In genomic region chr4:41028272-41028671, GRCm38 (mm10) we compare ENCODE assay signal across 12 mouse cellular contexts. TPM values are rescaled to one million over a fixed set of nuclear protein-coding genes. Genes with fewer than 3 reads are reported as not detected.
DNase-seq lines count a peak whose midpoint lies in the region; ATAC-seq and TF ChIP-seq lines count a peak whose summit lies in the region.
"Had no signal": no experiment of that assay in that cellular context is flagged by ENCODE, and none has a peak within 500 bp of the region (broad histone marks: within the 10 kb centered on the region; RNA-seq: fewer than 3 reads in every experiment).

No protein-coding gene starts in this region.

- no peaks in the 10 kb centered on the region for H3K27me3 ChIP-seq in kidney, embryonic 16.5 days (ENCODE audit: insufficient read depth, low read length)
- H3K27me3 ChIP-seq: liver, embryonic 15.5 days; midbrain, embryonic 12.5 days had no signal

- intact Hi-C loops in left cerebral cortex, adult 2 months (cut with DNase I): loop anchor here (5.0 kb wide), 1 partner anchor 146 kb away; no protein-coding TSS in a partner anchor

- no peak for TF ChIP-seq POLR2A in cortical plate, adult 2 months (IDR thresholded peaks at IDR 0.05; ENCODE audit: extremely low read depth, insufficient read depth, low read length)

- in situ Hi-C loops in ES-E14 (cut with MboI; ENCODE audit: low sequenced_read_pairs in 2 of 2, unreplicated experiment in 2 of 2): no loop called here

- no peak overlapping the region for H3K4me2 ChIP-seq in kidney, embryonic 16.5 days (replicated peaks; ENCODE audit: low read depth, low read length)
- H3K4me2 ChIP-seq: liver, embryonic 15.5 days; midbrain, embryonic 12.5 days had no signal

- no peak overlapping the region for H3K4me3 ChIP-seq in left cerebral cortex, adult 2 months
- H3K4me3 ChIP-seq in ES-E14 (ENCODE audit: insufficient read depth in 1 of 2, low read depth in 1 of 2, low read length in 2 of 2, poor library complexity in 1 of 2, severe bottlenecking in 1 of 2): no peak overlapping the region
- no peak overlapping the region for H3K4me3 ChIP-seq in cortical plate, adult 2 months (ENCODE audit: insufficient read depth, low read length)
- H3K4me3 ChIP-seq in kidney, embryonic 16.5 days (ENCODE audit: low read length): no peak overlapping the region
- H3K4me3 ChIP-seq: forebrain, embryonic 10.5 days; liver, embryonic 15.5 days; midbrain, embryonic 12.5 days had no signal

- peak; percentile 40 for TF ChIP-seq CTCF in left cerebral cortex, adult 2 months (IDR thresholded peaks at IDR 0.05)
- peak; percentile 14; the same call in 1 of the 2 replicates for TF ChIP-seq CTCF in cortical plate, adult 2 months (IDR thresholded peaks at IDR 0.05; ENCODE audit: extremely low read depth, insufficient read depth, low read length)

- H3K36me3 ChIP-seq in ES-E14 (ENCODE audit: control insufficient read depth, insufficient read depth, low read length, poor library complexity, severe bottlenecking): peaks cover 20% of the 10 kb centered on the region
- H3K36me3 ChIP-seq in kidney, embryonic 16.5 days (ENCODE audit: insufficient read depth, low read length): peaks cover 24% of the 10 kb centered on the region

- no peak overlapping the region for H3K9ac ChIP-seq in ES-E14 (ENCODE audit: insufficient read depth, low read depth, low read length, poor library complexity, severe bottlenecking)
- no peak overlapping the region for H3K9ac ChIP-seq in kidney, embryonic 16.5 days (replicated peaks; ENCODE audit: low read length)
- H3K9ac ChIP-seq: liver, embryonic 15.5 days; midbrain, embryonic 12.5 days had no signal

- ATAC-seq in CD4-positive, CD25-positive, alpha-beta regulatory T cell, adult 4 months: no peak
- no peak for ATAC-seq in kidney, embryonic 16.5 days (ENCODE audit: low FRiP score, low TSS enrichment)

- peaks cover 0 to 25% of the 10 kb centered on the region in 2 experiments; a peak in 2 of 4 replicates for H3K4me1 ChIP-seq in ES-E14 (ENCODE audit: control insufficient read depth in 2 of 2, insufficient read depth in 2 of 2, low read length in 2 of 2, poor library complexity in 1 of 2)
- no peaks in the 10 kb centered on the region for H3K4me1 ChIP-seq in cortical plate, adult 2 months (ENCODE audit: control insufficient read depth, insufficient read depth, low read length)
- H3K4me1 ChIP-seq in kidney, embryonic 16.5 days (ENCODE audit: insufficient read depth, low read length): no peaks in the 10 kb centered on the region
- H3K4me1 ChIP-seq: midbrain, embryonic 12.5 days had no signal

- H3K27ac ChIP-seq in left cerebral cortex, adult 2 months: no peak overlapping the region
- no peak overlapping the region for H3K27ac ChIP-seq in ES-E14 (ENCODE audit: insufficient read depth, low read depth, low read length, poor library complexity, severe bottlenecking)
- H3K27ac ChIP-seq in cortical plate, adult 2 months (ENCODE audit: insufficient read depth, low read length): no peak overlapping the region
- H3K27ac ChIP-seq in kidney, embryonic 16.5 days (ENCODE audit: low read length): no peak overlapping the region
- H3K27ac ChIP-seq: forebrain, embryonic 10.5 days; liver, embryonic 15.5 days; midbrain, embryonic 12.5 days had no signal

- 80% methylated on average over 4 of the region's 4 CpGs for WGBS in kidney, embryonic 16.5 days

- H3K9me3 ChIP-seq in ES-E14 (ENCODE audit: control insufficient read depth, insufficient read depth, low read depth, low read length): no peaks in the 10 kb centered on the region
- H3K9me3 ChIP-seq in kidney, embryonic 16.5 days (ENCODE audit: low read length): no peaks in the 10 kb centered on the region
- H3K9me3 ChIP-seq: forebrain, embryonic 10.5 days; liver, embryonic 15.5 days; midbrain, embryonic 12.5 days had no signal

- DNase-seq in CD4-positive, CD25-positive, alpha-beta regulatory T cell, adult 2 months (ENCODE audit: low read depth, low spot score): peak; percentile 40
- no peak for DNase-seq in left cerebral cortex, adult 2 months (ENCODE audit: extremely low spot score in 1 of 2, low spot score in 2 of 2)
- DNase-seq in left cerebral cortex, adult 9 months (ENCODE audit: low spot score in 2 of 2): no peak
- peak; percentile 36 for DNase-seq in ES-E14 (ENCODE audit: low read depth, low spot score)
- no peak for DNase-seq in spleen, adult 18-20 months
- DNase-seq: cerebellum, adult 9-11 months had no signal

TF ChIP-seq in ES-E14, 5 proteins besides CTCF, POLR2A, EP300 and RAD21:
- no peak for TF ChIP-seq MAFK (IDR thresholded peaks at IDR 0.05; ENCODE audit: insufficient read depth, low read depth, low read length)
- TF ChIP-seq ZC3H11A (IDR thresholded peaks at IDR 0.05; ENCODE audit: borderline replicate concordance, low read depth, low read length): no peak
- TF ChIP-seq CHD2 (IDR thresholded peaks at IDR 0.05; ENCODE audit: low read depth, low read length): no peak
- TF ChIP-seq HCFC1 (IDR thresholded peaks at IDR 0.05; ENCODE audit: borderline replicate concordance, insufficient read depth, low read length): no peak
- TF ChIP-seq ZNF384 (IDR thresholded peaks at IDR 0.05; ENCODE audit: low read depth, low read length): no peak

RNA-seq across cellular contexts. Expression of gene Aqp7, which starts 19.7 kb away (rescaled TPM):
- polyA plus RNA-seq in CD4-positive, CD25-positive, alpha-beta regulatory T cell, adult 4 months (2017; shearing (Covaris generic)): not detected
- total RNA-seq in left cerebral cortex, adult 2 months (2021): not detected
- total RNA-seq in ES-E14 (2012; rRNA removed): 0.11 TPM in 1 of 2 replicates, not detected in the other
- not detected in 2 replicates for polyA plus RNA-seq in cortical plate, adult 2 months (2012; rRNA removed)
- 1.2 and 2.4 TPM in 2 replicates for polyA plus RNA-seq in kidney, embryonic 16.5 days (2015; fragmentation: Nextera tagmentation; extraction: Ambion mirVana)
- polyA plus RNA-seq: midbrain, embryonic 12.5 days had no signal

RNA-seq across cellular contexts. Expression of gene Nfx1, which starts 57.6 kb away (rescaled TPM):
- 100 to 1,000 TPM; 123 to 176 TPM for polyA plus RNA-seq in CD4-positive, CD25-positive, alpha-beta regulatory T cell, adult 4 months (2017; shearing (Covaris generic))
- 10 to 100 TPM; 69.2 to 76.6 TPM for total RNA-seq in left cerebral cortex, adult 2 months (2021)
- total RNA-seq in ES-E14 (2012; rRNA removed): 71.7 and 82.7 TPM in 2 replicates
- polyA plus RNA-seq in cortical plate, adult 2 months (2012; rRNA removed): 84.9 and 87.1 TPM in 2 replicates
- polyA plus RNA-seq in kidney, embryonic 16.5 days (2015; fragmentation: Nextera tagmentation; extraction: Ambion mirVana): 92.0 and 94.7 TPM in 2 replicates

Comparison
In these comparisons a context has a peak if more than half of its experiments do, and no peak if none do; other contexts are left out.
1. DNase-seq: peak in CD4-positive, CD25-positive, alpha-beta regulatory T cell, adult 2 months (single experiment) and ES-E14 (single experiment); none in left cerebral cortex, adult 2 months (0 of 2), left cerebral cortex, adult 9 months (0 of 2) and spleen, adult 18-20 months (0 of 2).